Mouse (Mus musculus) adrenal gland, postnatal 14 days (tissue): ENCODE results near the gene Echdc2. TPM values are rescaled to one million over a fixed set of nuclear protein-coding genes. Genes with fewer than 3 reads are reported as not detected.
A peak's percentile ranks its signal among the peaks of the same experiment; 100 is the strongest.

Source experiments
- DNase-seq: peaks from one replicate; pipeline ENCODE4 v3.0.0; 2021; ENCODE audit warnings: mixed read lengths
- total RNA-seq: library from RNA; stranded (reverse); gene quantifications from 2 replicates; pipeline ENCODE4 v1.2.3, GENCODE M21; 2021

Echdc2 gene
- total RNA-seq, 1 experiment from 2014 or later = 32.0 TPM

- peak; percentile 61 for DNase-seq
These were observed 31.1 kb downstream of the Echdc2 start for GRCm38 (mm10) chr4:108196277-108196855.

- DNase-seq = no peak
These were observed 34.0 kb downstream of the Echdc2 start for GRCm38 (mm10) chr4:108199236-108199635.

GRCm38 (mm10) chr4:108204629-108205028, 39.4 kb downstream of the Echdc2 start:
- DNase-seq = no peak

- no peak for DNase-seq
These were observed 47.8 kb downstream of the Echdc2 start for GRCm38 (mm10) chr4:108213023-108213422.

- peak; percentile 43 for DNase-seq
These were observed 52.3 kb downstream of the Echdc2 start, which contains the start of gene Zyg11a for GRCm38 (mm10) chr4:108217332-108218179. Zyg11a (minus strand) TSS chr4:108218048.

- DNase-seq = no peak
These were observed 53.8 kb downstream of the Echdc2 start for GRCm38 (mm10) chr4:108219019-108219418.

GRCm38 (mm10) chr4:108222507-108222906, 57.3 kb downstream of the Echdc2 start:
- DNase-seq = no peak

GRCm38 (mm10) chr4:108225341-108225872, 60.2 kb downstream of the Echdc2 start:
- DNase-seq = peak; percentile 38

Other genes starting within 250 kb of the Echdc2 start
- 247 and 275 TPM in 2 replicates for gene Cpt2, start 241.8 kb upstream of the Echdc2 start, total RNA-seq
- gene Slc1a7, start 197.1 kb upstream of the Echdc2 start, total RNA-seq = 0.26 and 0.44 TPM in 2 replicates
- 8.1 and 8.2 TPM in 2 replicates for gene Podn, start 69.0 kb upstream of the Echdc2 start, total RNA-seq
- gene Scp2, start 20.4 kb upstream of the Echdc2 start, total RNA-seq = 339 and 479 TPM in 2 replicates
- gene Zyg11a, start 52.6 kb downstream of the Echdc2 start, total RNA-seq = 0.79 and 1.4 TPM in 2 replicates
- 32.6 and 34.2 TPM in 2 replicates for gene Zyg11b, start 135.7 kb downstream of the Echdc2 start, total RNA-seq
- 60.8 and 61.3 TPM in 2 replicates for gene Coa7, start 162.7 kb downstream of the Echdc2 start, total RNA-seq
- 4.2 and 5.5 TPM in 2 replicates for gene Shisal2a, start 217.9 kb downstream of the Echdc2 start, total RNA-seq
- gene Gpx7, start 241.5 kb downstream of the Echdc2 start, total RNA-seq = 13.6 and 13.9 TPM in 2 replicates